Mouse (Mus musculus) myocyte (in vitro differentiated cells): ENCODE measurements around the gene Mypop. TPM values are rescaled to one million over a fixed set of nuclear protein-coding genes. Genes with fewer than 3 reads are reported as not detected.

Source experiments
- H3K27me3 ChIP-seq: one replicate; pipeline ENCODE4 v1.6.1; 2011; ENCODE audit not compliant: control insufficient read depth, insufficient read depth, insufficient read length
- H3K36me3 ChIP-seq: one replicate; pipeline ENCODE4 v1.6.1; 2011; ENCODE audit not compliant: control insufficient read depth, insufficient read depth
- H3K4me2 ChIP-seq: one replicate; pipeline ENCODE4 v1.6.1; 2011; ENCODE audit warnings: low read depth, control low read depth
- H3K4me3 ChIP-seq: one replicate; pipeline ENCODE4 v1.5.1; 2011; ENCODE audit warnings: mild to moderate bottlenecking, control low read depth, moderate library complexity
- H3K79me2 ChIP-seq: one replicate; pipeline ENCODE4 v1.6.1; 2011; ENCODE audit not compliant: control insufficient read depth, insufficient read depth
- H3ac ChIP-seq: one replicate; pipeline ENCODE4 v1.6.1; 2011; ENCODE audit not compliant: control insufficient read depth, insufficient read length
- CEBPB ChIP-seq: IDR thresholded peaks from 2 replicates; pipeline ENCODE4 v1.6.1; 2011; ENCODE audit warnings: mild to moderate bottlenecking, moderate library complexity; ENCODE audit not compliant: poor library complexity, insufficient read depth, severe bottlenecking
- E2F4 ChIP-seq: IDR thresholded peaks from one replicate; pipeline ENCODE4 v1.6.1; 2011; ENCODE audit warnings: mild to moderate bottlenecking, control low read depth, moderate library complexity; ENCODE audit not compliant: insufficient read depth
- MAX ChIP-seq: IDR thresholded peaks from one replicate; pipeline ENCODE4 v1.6.1; 2011; ENCODE audit warnings: low read depth, mild to moderate bottlenecking, control low read depth
- MYOD1 ChIP-seq, 3 experiments: IDR thresholded peaks; one replicate each; pipeline ENCODE4 v1.6.1; 2011; ENCODE audit warnings: control low read depth in 2 of 3, low read depth in 2 of 3, mild to moderate bottlenecking in 2 of 3, moderate library complexity in 1 of 3; ENCODE audit not compliant: insufficient read length in 2 of 3, control insufficient read depth in 1 of 3
- MYOG ChIP-seq, 3 experiments: IDR thresholded peaks; one replicate each; pipeline ENCODE4 v1.6.1; 2011; ENCODE audit warnings: control low read depth in 2 of 3, low read depth in 2 of 3, mild to moderate bottlenecking in 2 of 3; ENCODE audit not compliant: insufficient read length in 2 of 3, control insufficient read depth in 1 of 3, insufficient read depth in 1 of 3
- POLR2A ChIP-seq: IDR thresholded peaks from one replicate; pipeline ENCODE4 v1.6.1; 2011; ENCODE audit warnings: low read depth, mild to moderate bottlenecking, control low read depth, moderate library complexity; ENCODE audit not compliant: insufficient read length
- POLR2AphosphoS2 ChIP-seq: IDR thresholded peaks from one replicate; pipeline ENCODE4 v1.6.1; 2011; ENCODE audit warnings: low read depth, control low read depth; ENCODE audit not compliant: insufficient read length
- REST ChIP-seq: IDR thresholded peaks from one replicate; pipeline ENCODE4 v1.6.1; 2011; ENCODE audit warnings: mild to moderate bottlenecking, control low read depth, moderate library complexity; ENCODE audit not compliant: insufficient read depth, insufficient read length
- SRF ChIP-seq: IDR thresholded peaks from one replicate; pipeline ENCODE4 v1.6.1; 2011; ENCODE audit warnings: low read depth; ENCODE audit not compliant: control insufficient read depth, insufficient read length
- TCF12 ChIP-seq: IDR thresholded peaks from one replicate; pipeline ENCODE4 v1.6.1; 2011; ENCODE audit warnings: mild to moderate bottlenecking, control low read depth; ENCODE audit not compliant: poor library complexity, insufficient read depth, severe bottlenecking
- TCF3 ChIP-seq: IDR thresholded peaks from one replicate; pipeline ENCODE4 v1.6.1; 2011; ENCODE audit warnings: low read depth, control low read depth; ENCODE audit not compliant: insufficient read length
- USF1 ChIP-seq: IDR thresholded peaks from one replicate; pipeline ENCODE4 v1.6.1; 2011; ENCODE audit warnings: low read depth, mild to moderate bottlenecking, control low read depth, moderate library complexity
- polyA plus RNA-seq: library from polyadenylated mRNA; unstranded; fragments of >200 nt; fragmentation: generic; extraction: Trizol; gene quantifications from one replicate; pipeline ENCODE4 v1.2.1, GENCODE M21; 2012; ENCODE audit warnings: missing spikeins

The Mypop gene
- polyA plus RNA-seq, 1 experiment = 10.4 TPM

DNA sequence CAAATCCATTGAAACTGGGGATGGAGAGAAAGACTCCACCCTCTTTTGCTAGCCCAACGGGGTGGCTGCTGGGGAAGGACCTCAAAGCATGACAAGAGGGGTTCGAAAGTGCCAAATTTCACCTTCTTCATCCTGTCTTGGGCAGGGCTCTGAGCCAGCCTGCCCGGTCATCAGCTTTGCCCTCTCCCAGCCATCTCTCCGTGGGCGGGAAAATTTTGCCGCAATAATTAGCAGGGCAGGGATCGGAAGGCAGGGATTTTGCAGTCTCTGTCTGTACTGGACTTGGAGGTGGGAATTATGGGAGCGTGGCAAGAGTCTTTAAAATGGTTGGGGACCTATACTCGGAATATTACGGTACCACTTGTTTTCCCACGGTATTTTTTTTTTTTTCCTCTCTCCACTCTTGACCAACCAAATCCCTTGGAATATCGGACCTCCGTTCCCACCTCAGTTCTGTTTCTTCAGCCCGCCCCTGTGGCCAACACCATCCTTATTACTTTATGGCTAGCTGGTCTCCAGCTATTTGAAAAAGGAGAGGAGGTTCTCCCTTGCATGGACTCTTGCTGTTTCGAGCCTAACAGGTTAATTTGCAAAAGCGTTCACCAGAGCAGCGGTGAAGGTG, 28.8 kb upstream of the Mypop start:
- Histone ChIP-seq H3ac (no peak overlapping the region), H3K4me2 (peak overlapping the region; percentile 30), H3K27me3 (peaks cover 24% of the 10 kb centered on the region), H3K36me3 (no peaks in the 10 kb centered on the region), H3K4me3 (no peak overlapping the region), H3K79me2 (no peaks in the 10 kb centered on the region)
- TF ChIP-seq SRF (no peak), MAX (no peak), POLR2A (no peak), MYOD1 (IDR thresholded peaks at IDR 0.05; ENCODE audit: control insufficient read depth in 1 of 3, insufficient read length in 2 of 3, low read depth in 2 of 3) (no peak), MYOG (IDR thresholded peaks at IDR 0.05; ENCODE audit: control insufficient read depth in 1 of 3, insufficient read depth in 1 of 3, insufficient read length in 2 of 3, low read depth in 2 of 3) (no peak), CEBPB (no peak), TCF12 (no peak)

DNA sequence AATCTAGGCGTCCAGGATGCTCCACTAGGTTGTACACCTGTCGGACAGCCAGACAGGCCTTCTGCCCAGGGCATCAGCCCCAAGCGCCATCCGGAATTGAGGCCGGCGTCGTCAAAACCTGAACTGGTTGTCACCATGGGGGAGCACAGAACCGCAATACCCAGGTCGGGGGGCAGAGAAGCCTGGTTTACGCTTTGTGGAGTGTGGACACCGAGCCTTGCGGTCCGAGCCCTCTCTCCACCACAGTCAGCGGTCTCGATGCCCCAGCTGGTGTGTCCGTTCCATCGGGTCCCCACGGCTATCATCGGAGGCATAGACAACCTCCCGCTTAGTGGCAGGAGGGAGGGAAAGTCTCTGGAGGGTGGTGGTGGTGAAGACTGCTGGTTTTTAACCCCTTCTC, 28.2 kb upstream of the Mypop start:
- peak overlapping the region; percentile 30 for H3K4me2 ChIP-seq
- no peaks in the 10 kb centered on the region for H3K36me3 ChIP-seq
- no peak overlapping the region for H3K4me3 ChIP-seq
- H3ac ChIP-seq = no peak overlapping the region
- H3K27me3 ChIP-seq = peaks cover 24% of the 10 kb centered on the region
- TF ChIP-seq USF1 (no peak), POLR2AphosphoS2 (no peak), POLR2A (no peak), MYOD1 (IDR thresholded peaks at IDR 0.05; ENCODE audit: control insufficient read depth in 1 of 3, insufficient read length in 2 of 3, low read depth in 2 of 3) (no peak), CEBPB (no peak), REST (no peak), SRF (no peak), TCF12 (no peak), MAX (no peak), TCF3 (no peak), MYOG (IDR thresholded peaks at IDR 0.05; ENCODE audit: control insufficient read depth in 1 of 3, insufficient read depth in 1 of 3, insufficient read length in 2 of 3, low read depth in 2 of 3) (no peak), E2F4 (no peak)
- no peaks in the 10 kb centered on the region for H3K79me2 ChIP-seq

DNA sequence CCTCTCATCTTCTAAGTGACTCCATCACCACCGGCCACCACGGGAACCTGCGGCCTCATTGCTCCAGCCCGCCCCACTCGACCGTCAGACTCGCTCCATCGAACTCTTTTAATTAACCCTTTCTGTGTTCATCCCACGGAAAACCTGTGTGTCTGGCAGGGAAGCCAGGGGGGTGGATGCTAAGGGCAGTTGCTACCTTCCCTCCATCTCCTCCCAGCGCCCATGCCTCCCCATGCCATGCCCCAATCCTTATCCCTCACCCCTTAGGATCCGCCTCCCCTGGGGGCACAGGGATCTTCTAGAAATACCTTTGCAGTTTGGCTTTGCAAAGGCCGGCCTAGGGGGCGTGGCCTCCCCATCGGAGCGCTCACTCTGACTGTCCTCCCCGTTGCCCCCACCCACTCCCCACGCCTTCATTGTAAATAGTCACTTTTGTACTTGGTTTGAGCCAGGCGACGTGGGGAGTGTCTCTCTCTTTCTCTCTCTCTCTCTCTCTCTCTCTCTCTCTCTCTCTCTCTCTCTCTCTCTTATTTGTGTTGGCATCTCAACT, 27.7 kb upstream of the Mypop start:
- Histone ChIP-seq H3ac (no peak overlapping the region), H3K79me2 (no peaks in the 10 kb centered on the region), H3K36me3 (no peaks in the 10 kb centered on the region), H3K4me2 (no peak overlapping the region), H3K4me3 (no peak overlapping the region), H3K27me3 (peaks cover 26% of the 10 kb centered on the region)
- no peak for TF ChIP-seq USF1
- no peak for TF ChIP-seq POLR2AphosphoS2

DNA sequence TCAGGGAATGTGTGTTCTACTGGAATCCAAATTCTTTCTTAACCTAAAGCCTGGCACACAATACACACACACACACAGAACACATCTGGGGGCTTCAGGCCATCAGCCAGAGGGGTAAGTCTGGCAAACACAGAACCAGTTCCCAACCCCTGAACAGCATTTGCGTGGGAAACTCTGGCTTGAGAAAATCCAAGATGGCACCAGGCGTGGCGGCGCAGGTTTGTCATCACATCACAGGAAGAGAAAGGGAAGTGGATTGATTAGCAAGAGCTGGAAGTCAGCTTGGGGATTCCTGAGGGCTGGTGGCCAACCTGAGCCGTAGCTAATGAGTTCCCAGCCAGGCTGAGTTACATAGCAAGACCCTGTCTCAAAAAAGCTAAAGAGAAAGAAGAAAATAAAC, 25.7 kb upstream of the Mypop start:
- TF ChIP-seq REST = no peak
- no peak for TF ChIP-seq SRF
- TF ChIP-seq MYOG (IDR thresholded peaks at IDR 0.05; ENCODE audit: control insufficient read depth in 1 of 3, insufficient read depth in 1 of 3, insufficient read length in 2 of 3, low read depth in 2 of 3) = no peak
- TF ChIP-seq POLR2A = no peak
- Histone ChIP-seq H3K27me3 (peaks cover 36% of the 10 kb centered on the region), H3K79me2 (no peaks in the 10 kb centered on the region)

DNA sequence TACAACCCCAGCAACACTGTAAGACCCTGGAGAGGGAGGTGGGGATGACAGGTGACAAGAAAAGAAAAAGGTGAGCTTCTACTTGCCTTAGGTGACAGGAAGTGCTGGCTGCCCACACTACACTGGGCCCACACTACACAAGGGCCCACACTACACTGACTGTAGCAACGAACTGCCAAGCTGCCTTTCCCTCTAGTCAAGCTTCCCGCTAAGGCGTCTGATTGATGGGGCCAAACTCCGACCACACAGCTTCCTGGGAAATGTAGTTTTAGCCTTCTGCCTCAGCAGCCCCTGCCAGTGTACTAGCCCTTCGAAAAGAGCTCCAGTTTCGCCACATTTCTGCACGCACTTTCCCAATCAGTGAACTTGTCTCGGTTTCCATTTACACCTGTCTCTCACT, 23.4 kb upstream of the Mypop start:
- peaks cover 31% of the 10 kb centered on the region for H3K27me3 ChIP-seq
- H3K36me3 ChIP-seq = no peaks in the 10 kb centered on the region
- H3ac ChIP-seq = no peak overlapping the region
- no peaks in the 10 kb centered on the region for H3K79me2 ChIP-seq
- no peak overlapping the region for H3K4me3 ChIP-seq
- no peak overlapping the region for H3K4me2 ChIP-seq
- no peak for TF ChIP-seq REST
- TF ChIP-seq E2F4 = no peak
- TF ChIP-seq TCF3 = no peak
- peak in 1 of 3 experiments; percentile 5 for TF ChIP-seq MYOD1 (IDR thresholded peaks at IDR 0.05; ENCODE audit: control insufficient read depth in 1 of 3, insufficient read length in 2 of 3, low read depth in 2 of 3)
- TF ChIP-seq USF1 = no peak
- no peak for TF ChIP-seq CEBPB

More for the DNA sequence above, 25.7 kb upstream of the Mypop start:
- Histone ChIP-seq H3ac (no peak overlapping the region), H3K4me2 (no peak overlapping the region), H3K36me3 (no peaks in the 10 kb centered on the region), H3K4me3 (no peak overlapping the region)
